Mouse (Mus musculus) T-helper 1 cell (primary cell): ENCODE data around the gene Efna2.
"Not testable (repeated sequence)": the region's sequence is repeated elsewhere in the genome, so short reads cannot be mapped to it uniquely, and the experiment has no call there.

Source experiments
- in situ Hi-C: fragments of 300-600 bp; cut with MboI, MseI; formaldehyde crosslinking; loops from one replicate; pipeline ENCODE4 v1.15.1; 2025; ENCODE audit warnings: high pct_unique_total_duplicates

Efna2 gene

DNA sequence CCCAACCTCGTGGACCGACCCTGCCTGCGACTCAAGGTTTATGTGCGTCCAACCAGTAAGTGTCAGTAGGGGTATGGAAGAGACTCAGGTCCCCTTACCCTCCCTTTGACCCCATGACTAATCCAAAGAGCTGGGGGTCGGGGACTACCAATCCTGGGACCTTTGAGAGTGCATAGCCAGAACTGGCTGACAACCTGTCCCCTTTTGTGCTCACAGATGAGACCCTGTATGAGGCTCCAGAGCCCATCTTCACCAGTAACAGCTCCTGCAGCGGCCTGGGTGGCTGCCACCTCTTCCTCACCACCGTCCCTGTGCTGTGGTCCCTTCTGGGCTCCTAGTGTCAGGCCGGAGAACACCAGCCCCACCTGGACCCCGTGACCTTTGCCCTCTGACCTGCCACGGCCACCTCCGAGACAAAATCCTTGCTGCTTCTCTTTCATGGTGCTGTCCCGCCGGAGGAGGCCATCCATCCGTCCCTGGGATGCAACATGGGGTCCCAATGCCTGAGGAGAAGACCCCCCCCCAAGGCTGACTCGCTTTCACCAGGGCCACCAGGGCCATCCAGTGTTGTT lies 9.3 kb downstream of the Efna2 start:
- in situ Hi-C loops = no loop called here

DNA sequence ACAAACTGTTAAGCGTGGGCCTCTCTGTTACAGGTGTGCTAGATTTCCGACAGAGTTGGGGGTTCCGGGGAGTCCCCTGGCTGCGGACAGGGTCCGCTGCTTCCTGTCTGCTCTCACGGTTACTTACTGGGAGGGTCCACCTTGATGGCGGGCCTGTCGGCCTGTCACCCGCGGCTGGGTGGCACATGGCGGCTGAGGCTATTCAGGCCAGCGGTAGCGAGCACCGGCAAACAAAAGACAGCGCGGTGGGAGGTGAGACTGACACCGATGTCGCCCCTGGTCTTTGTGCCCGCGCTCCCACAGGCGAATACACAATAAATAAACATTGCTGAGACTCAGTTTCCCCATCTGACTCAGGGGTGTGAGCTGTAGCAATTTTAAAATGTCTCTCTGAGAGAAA lies 10.7 kb downstream of the Efna2 start:
- in situ Hi-C loops = no loop called here

- in situ Hi-C loops = no loop called here
Measured at GRCm38 (mm10) chr10:80190491-80191051, 11.3 kb downstream of the Efna2 start.

- in situ Hi-C loops = no loop called here
Measured at GRCm38 (mm10) chr10:80193976-80194375, 14.7 kb downstream of the Efna2 start.

DNA sequence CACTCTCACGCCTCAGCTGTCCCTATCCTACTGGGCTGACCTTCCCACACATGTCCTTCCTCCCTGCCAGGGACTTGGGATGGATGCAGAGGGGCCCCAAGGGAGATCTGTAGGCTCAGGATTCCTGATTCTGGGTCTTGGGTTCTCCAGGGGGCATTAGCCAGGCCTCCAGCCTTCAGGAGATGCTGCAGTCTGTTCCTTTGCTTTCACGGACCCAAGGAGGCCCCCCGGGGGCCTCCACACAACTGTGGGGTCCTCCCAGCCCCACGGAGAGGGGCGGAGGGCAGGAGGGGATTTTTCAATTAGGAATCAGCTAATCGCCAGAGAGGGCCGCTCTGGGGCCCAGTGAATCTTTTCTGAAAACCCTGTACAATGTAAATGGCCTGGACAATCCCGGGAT lies 15.2 kb downstream of the Efna2 start:
- in situ Hi-C loops = no loop called here

- in situ Hi-C loops = no loop called here
Measured at GRCm38 (mm10) chr10:80196167-80196566, 16.9 kb downstream of the Efna2 start.

GRCm38 (mm10) chr10:80196778-80197581 lies 17.7 kb downstream of the Efna2 start:
- in situ Hi-C loops = no loop called here

DNA sequence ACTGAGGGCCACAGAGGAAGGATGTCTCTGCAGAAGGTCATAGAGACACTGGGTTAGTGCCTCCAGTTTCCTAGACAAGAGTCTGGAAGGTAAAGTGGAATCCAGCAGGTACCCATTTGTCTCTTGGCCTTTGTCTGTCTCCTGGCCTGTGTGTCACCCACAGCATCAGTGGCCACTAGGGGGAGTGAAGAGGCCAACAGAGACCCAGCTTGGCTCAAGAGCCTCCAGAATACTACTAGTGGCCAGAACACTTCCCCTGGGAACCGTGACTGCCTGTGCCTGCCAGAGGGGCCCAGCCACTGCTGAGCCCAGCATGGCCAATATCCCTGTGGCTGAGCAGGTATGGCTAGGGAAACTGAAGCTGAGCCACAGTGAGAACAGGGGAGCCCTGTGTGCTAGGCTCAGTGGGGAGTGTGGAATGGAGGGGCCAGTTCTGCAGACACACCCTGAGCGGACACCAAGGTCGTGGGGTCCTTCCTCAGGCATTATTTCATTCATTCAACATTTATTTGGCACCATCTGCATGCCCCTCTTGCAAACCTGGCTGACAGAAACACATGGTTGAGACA lies 20.2 kb downstream of the Efna2 start:
- in situ Hi-C loops = no loop called here

GRCm38 (mm10) chr10:80200485-80200884 lies 21.2 kb downstream of the Efna2 start:
- in situ Hi-C loops = no loop called here

GRCm38 (mm10) chr10:80204055-80204454 lies 24.8 kb downstream of the Efna2 start:
- in situ Hi-C loops = no loop called here

DNA sequence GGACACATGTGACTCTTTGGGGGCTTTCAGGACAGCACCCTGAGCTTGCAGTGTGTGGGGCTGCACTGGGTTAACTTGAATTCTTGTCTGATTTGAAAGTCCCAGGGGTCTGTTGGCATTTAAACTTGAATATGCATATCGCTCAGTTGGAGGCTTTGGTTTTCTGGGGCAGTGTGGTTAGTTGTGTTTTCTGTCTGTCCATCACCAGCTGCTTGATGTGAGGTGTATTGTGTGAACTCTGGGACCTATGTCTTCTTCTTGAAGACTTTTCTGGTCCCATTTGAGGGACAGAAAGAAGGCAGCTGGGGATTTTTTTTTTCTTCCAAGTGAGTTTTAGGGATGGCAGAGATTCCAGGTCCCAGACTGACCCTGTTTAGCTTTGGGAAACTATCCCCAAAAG lies 27.9 kb downstream of the Efna2 start:
- in situ Hi-C loops = no loop called here

GRCm38 (mm10) chr10:80207676-80208075 lies 28.4 kb downstream of the Efna2 start:
- in situ Hi-C loops = no loop called here

DNA sequence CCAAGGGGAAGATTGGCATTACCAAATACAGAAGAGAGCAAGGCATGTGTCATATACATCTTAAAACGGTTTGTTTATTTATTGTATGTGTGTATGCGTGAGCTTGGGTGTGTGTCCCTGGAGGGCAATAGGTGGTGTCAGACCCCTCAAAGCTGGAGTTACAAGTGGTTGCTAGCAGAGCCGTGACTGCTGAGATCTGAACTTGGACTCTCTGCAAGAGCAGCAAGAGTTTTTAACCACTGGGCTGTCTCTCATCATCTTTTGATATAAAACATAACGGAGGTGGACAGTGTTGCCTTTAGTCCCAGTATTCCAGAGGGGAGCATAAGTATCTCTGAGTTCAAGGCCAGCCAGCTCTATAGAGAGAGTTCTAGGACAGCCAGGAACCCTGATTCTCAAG lies 29.0 kb downstream of the Efna2 start:
- in situ Hi-C loops = no loop called here

GRCm38 (mm10) chr10:80208841-80209371 lies 29.6 kb downstream of the Efna2 start:
- in situ Hi-C loops = no loop called here

- in situ Hi-C loops = not testable (repeated sequence)
Measured at GRCm38 (mm10) chr10:80211547-80212103, 32.3 kb downstream of the Efna2 start.

- in situ Hi-C loops = no loop called here
Measured at GRCm38 (mm10) chr10:80215048-80215772, 35.9 kb downstream of the Efna2 start.

- in situ Hi-C loops = no loop called here
Measured at GRCm38 (mm10) chr10:80220676-80221075, 41.4 kb downstream of the Efna2 start.

DNA sequence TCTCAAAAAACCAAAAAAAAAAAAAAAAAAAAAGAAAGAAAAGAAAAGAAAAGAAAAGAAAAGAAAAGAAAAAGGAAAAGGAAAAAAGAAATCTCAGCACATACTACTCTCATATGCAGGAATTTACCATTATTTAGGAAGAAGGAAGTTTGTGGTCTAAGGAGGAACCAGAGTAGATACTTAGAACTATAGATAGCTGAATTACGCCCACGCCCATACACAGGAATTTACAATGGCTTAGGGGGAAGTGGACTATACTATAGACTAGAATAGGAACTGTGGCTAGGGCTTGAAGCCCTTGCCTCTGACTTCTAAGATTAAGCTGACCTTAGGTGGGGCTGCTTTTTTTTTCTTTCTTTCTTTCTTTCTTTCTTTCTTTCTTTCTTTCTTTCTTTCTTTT lies 43.9 kb downstream of the Efna2 start:
- in situ Hi-C loops = not testable (repeated sequence)

DNA sequence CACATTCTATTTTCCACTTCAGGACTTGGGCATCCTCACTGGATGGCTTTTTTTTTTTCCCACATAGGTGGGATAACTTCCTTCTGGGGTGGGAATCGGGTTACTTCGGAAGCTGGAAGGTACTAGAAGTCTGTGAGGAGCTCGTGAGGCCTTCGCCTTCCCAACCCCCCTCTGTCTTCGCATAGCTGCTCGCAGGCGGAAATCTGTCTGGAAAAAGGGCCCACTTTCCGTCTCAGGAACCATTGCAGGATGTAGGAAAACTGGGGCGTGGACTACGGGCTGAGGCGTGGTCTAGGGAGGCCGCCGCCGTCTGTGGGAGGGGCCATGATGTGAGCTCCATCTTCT lies 46.8 kb downstream of the Efna2 start:
- in situ Hi-C loops = no loop called here

DNA sequence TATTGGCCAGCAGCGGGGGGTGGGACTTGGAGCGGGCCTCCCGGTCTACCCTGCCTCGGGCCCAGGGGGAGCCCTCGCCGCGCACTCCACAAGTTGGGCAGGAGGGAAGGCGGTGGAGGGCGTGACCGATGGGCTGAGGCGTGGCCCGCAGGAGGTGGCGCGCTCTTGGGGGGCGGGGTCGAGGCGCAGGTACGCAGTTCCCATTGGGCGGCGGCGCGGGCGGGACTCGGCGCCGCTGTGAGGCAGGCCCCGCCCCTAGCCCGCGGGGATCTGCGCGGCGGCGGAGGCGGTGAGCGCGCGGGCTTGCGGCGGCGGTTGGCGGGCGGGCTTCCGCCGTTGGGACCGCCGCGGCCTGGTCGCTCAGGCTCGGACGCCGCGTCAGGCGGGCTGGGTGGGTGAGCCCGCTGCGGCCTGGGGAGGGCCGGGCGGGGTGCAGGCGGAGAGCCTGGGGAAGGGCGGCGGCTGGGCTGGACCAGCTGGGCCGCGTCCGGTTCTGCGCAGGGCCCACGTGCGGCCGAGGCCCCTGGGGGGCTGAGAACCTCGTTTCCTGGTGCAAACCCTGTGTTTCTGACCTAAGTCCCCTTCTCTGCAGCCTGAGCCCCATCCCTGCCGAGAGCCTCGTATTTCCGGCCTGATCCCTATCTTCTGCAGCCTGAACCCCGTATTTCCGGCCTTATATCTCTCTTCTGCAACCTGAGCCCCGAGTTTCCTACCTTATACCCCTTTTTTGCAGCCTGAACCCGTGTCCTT lies 47.3 kb downstream of the Efna2 start, which contains the start of gene Mum1:
Gene Mum1, plus strand, starts transcription at position 19 of the 750 bp plus-strand sequence.
- in situ Hi-C loops = no loop called here

GRCm38 (mm10) chr10:80227166-80227539 lies 47.9 kb downstream of the Efna2 start:
- in situ Hi-C loops = no loop called here
